Mouse (Mus musculus) thymus, adult 2 months (tissue): ENCODE results near the gene Synpo2.

Source experiments
- CTCF ChIP-seq: fragments of 200-500 bp; IDR thresholded peaks from 2 replicates; pipeline ENCODE4 v1.5.1; 2012; ENCODE audit warnings: mild to moderate bottlenecking, control low read depth, low read length, moderate library complexity, borderline replicate concordance; ENCODE audit not compliant: control insufficient read depth, poor library complexity, insufficient read depth; ENCODE audit errors: extremely low read depth
- POLR2A ChIP-seq: fragments of 200-500 bp; IDR thresholded peaks from 2 replicates; pipeline ENCODE4 v1.6.1; 2012; ENCODE audit warnings: mild to moderate bottlenecking, low read length, control low read depth, moderate library complexity; ENCODE audit not compliant: control insufficient read depth, poor library complexity, insufficient read depth; ENCODE audit errors: extremely low read depth

DNA sequence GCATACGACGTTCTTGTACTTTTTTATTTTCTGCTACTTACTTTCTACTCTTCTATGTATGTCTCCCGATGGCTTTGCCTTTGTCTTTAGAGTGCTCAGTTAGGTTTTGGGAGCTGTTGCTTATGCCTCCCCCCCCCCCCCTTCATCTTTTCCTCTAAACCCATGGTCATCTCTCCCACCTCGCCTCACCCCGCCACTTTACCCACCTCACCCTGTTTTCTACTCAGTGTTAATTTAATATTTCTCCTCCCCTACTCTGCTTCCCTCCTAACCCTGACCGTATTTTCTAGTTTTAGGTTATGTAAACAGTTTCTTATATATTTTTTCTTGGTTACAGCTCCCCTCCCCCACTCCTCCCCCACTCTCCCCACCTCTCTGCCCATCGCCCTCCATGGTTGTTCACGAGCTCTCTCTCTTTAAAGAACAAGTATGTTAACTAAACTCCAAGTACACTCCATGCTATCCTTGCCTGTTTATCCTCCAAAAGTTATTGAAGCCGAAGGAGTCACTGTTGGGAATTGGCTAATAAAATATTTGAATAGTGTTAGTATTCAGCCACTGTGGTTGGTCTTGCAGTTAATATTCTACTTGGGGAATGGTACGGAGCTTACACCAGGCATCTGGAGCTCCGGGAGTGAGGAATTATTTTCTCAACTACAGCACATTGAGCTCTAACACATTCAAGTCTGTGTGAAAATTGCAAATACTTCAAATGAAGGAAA lies 142.1 kb downstream of the Synpo2 start:
- TF ChIP-seq POLR2A (no peak), CTCF (no peak)
